Mouse (Mus musculus): ENCODE results near the gene Npas3. TPM values are rescaled to one million over a fixed set of nuclear protein-coding genes. Genes with fewer than 3 reads are reported as not detected.
A peak's percentile ranks its signal among the peaks of the same experiment; 100 is the strongest.

Npas3 gene
- polyA plus RNA-seq, 1 experiment from 2014 or later = 12.2 TPM

GRCm38 (mm10) chr12:53882863-53883262 lies 634.4 kb downstream of the Npas3 start:
- 85% methylated on average over 8 of the region's 8 CpGs for WGBS
- Histone ChIP-seq H3K4me1 (replicated peaks) (no peaks in the 10 kb centered on the region), H3K9me3 (no peaks in the 10 kb centered on the region), H3K36me3 (no peaks in the 10 kb centered on the region), H3K27me3 (ENCODE audit: insufficient read depth, poor library complexity, severe bottlenecking) (no peaks in the 10 kb centered on the region), H3K27ac (no peak overlapping the region), H3K4me3 (no peak overlapping the region)
- DNase-seq (ENCODE audit: low spot score) = no peak

- WGBS = 66% methylated on average over 4 of the region's 4 CpGs
Measured at GRCm38 (mm10) chr12:53888624-53889023, 640.1 kb downstream of the Npas3 start.

GRCm38 (mm10) chr12:53895909-53896308 lies 647.4 kb downstream of the Npas3 start:
- Histone ChIP-seq H3K4me1 (replicated peaks) (no peaks in the 10 kb centered on the region), H3K27ac (no peak overlapping the region), H3K9me3 (no peaks in the 10 kb centered on the region), H3K36me3 (no peaks in the 10 kb centered on the region), H3K4me3 (no peak overlapping the region), H3K27me3 (ENCODE audit: insufficient read depth, poor library complexity, severe bottlenecking) (no peaks in the 10 kb centered on the region)
- DNase-seq (ENCODE audit: low spot score) = no peak
- WGBS = 95% methylated on average over 5 of the region's 5 CpGs

More at GRCm38 (mm10) chr12:53888624-53889023, 640.1 kb downstream of the Npas3 start:
- DNase-seq (ENCODE audit: low spot score) = no peak
- H3K9me3 ChIP-seq = no peaks in the 10 kb centered on the region
- no peaks in the 10 kb centered on the region for H3K36me3 ChIP-seq
- H3K4me3 ChIP-seq = no peak overlapping the region
- H3K4me1 ChIP-seq (replicated peaks) = 0 out of 2 replicates have a peak, but pooled peaks cover 4% of the 10 kb centered on the region
- H3K27ac ChIP-seq = no peak overlapping the region
- no peaks in the 10 kb centered on the region for H3K27me3 ChIP-seq (ENCODE audit: insufficient read depth, poor library complexity, severe bottlenecking)

- no peak overlapping the region for H3K4me3 ChIP-seq
- H3K9me3 ChIP-seq = no peaks in the 10 kb centered on the region
- H3K36me3 ChIP-seq = no peaks in the 10 kb centered on the region
- no peak overlapping the region for H3K27ac ChIP-seq
- H3K27me3 ChIP-seq (ENCODE audit: insufficient read depth, poor library complexity, severe bottlenecking) = no peaks in the 10 kb centered on the region
- WGBS = 80% methylated on average over 8 of the region's 8 CpGs
- peaks cover 5% of the 10 kb centered on the region; the same call in 1 of the 2 replicates for H3K4me1 ChIP-seq (replicated peaks)
- DNase-seq (ENCODE audit: low spot score) = no peak
Measured at GRCm38 (mm10) chr12:53908761-53909160, 660.3 kb downstream of the Npas3 start.

GRCm38 (mm10) chr12:53910192-53910591 lies 661.7 kb downstream of the Npas3 start:
- no peak overlapping the region for H3K4me3 ChIP-seq
- WGBS = 87% methylated on average over 2 of the region's 2 CpGs
- H3K36me3 ChIP-seq = no peaks in the 10 kb centered on the region
- H3K9me3 ChIP-seq = no peaks in the 10 kb centered on the region
- no peak overlapping the region for H3K27ac ChIP-seq
- peaks cover 15% of the 10 kb centered on the region for H3K4me1 ChIP-seq (replicated peaks)
- H3K27me3 ChIP-seq (ENCODE audit: insufficient read depth, poor library complexity, severe bottlenecking) = no peaks in the 10 kb centered on the region
- no peak for DNase-seq (ENCODE audit: low spot score)

- Histone ChIP-seq H3K4me1 (replicated peaks) (peaks cover 44% of the 10 kb centered on the region), H3K9me3 (no peaks in the 10 kb centered on the region), H3K36me3 (no peaks in the 10 kb centered on the region), H3K4me3 (no peak overlapping the region), H3K27ac (no peak overlapping the region), H3K27me3 (ENCODE audit: insufficient read depth, poor library complexity, severe bottlenecking) (no peaks in the 10 kb centered on the region)
- WGBS = 87% methylated on average over 7 of the region's 7 CpGs
- DNase-seq (ENCODE audit: low spot score) = no peak
Measured at GRCm38 (mm10) chr12:53922153-53922552, 673.7 kb downstream of the Npas3 start.

GRCm38 (mm10) chr12:53948826-53949225 lies 700.3 kb downstream of the Npas3 start:
- Histone ChIP-seq H3K9me3 (no peaks in the 10 kb centered on the region), H3K36me3 (no peaks in the 10 kb centered on the region), H3K4me1 (replicated peaks) (peaks cover 23% of the 10 kb centered on the region), H3K27ac (no peak overlapping the region; the same call in 1 of the 2 replicates), H3K4me3 (no peak overlapping the region), H3K27me3 (ENCODE audit: insufficient read depth, poor library complexity, severe bottlenecking) (0 out of 2 replicates have a peak, but pooled peaks cover 2% of the 10 kb centered on the region)
- 47% methylated on average over 2 of the region's 2 CpGs for WGBS
- no peak for DNase-seq (ENCODE audit: low spot score)

GRCm38 (mm10) chr12:53962004-53962403 lies 713.5 kb downstream of the Npas3 start:
- H3K9me3 ChIP-seq = no peaks in the 10 kb centered on the region
- no peaks in the 10 kb centered on the region for H3K36me3 ChIP-seq
- H3K27me3 ChIP-seq (ENCODE audit: insufficient read depth, poor library complexity, severe bottlenecking) = no peaks in the 10 kb centered on the region
- WGBS = 49% methylated on average over 7 of the region's 7 CpGs
- H3K4me1 ChIP-seq (replicated peaks) = peaks cover 18% of the 10 kb centered on the region
- H3K4me3 ChIP-seq = no peak overlapping the region
- peak; percentile 12 for DNase-seq (ENCODE audit: low spot score)
- no peak overlapping the region for H3K27ac ChIP-seq

GRCm38 (mm10) chr12:53963534-53963933 lies 715.1 kb downstream of the Npas3 start:
- Histone ChIP-seq H3K4me3 (no peak overlapping the region), H3K36me3 (no peaks in the 10 kb centered on the region), H3K27ac (no peak overlapping the region), H3K27me3 (ENCODE audit: insufficient read depth, poor library complexity, severe bottlenecking) (no peaks in the 10 kb centered on the region), H3K4me1 (replicated peaks) (peaks cover 18% of the 10 kb centered on the region), H3K9me3 (no peaks in the 10 kb centered on the region)
- WGBS = 86% methylated on average over 5 of the region's 5 CpGs
- no peak for DNase-seq (ENCODE audit: low spot score)

- no peak for DNase-seq (ENCODE audit: low spot score)
- Histone ChIP-seq H3K4me3 (no peak overlapping the region), H3K9me3 (no peaks in the 10 kb centered on the region), H3K4me1 (replicated peaks) (peaks cover 13% of the 10 kb centered on the region), H3K36me3 (no peaks in the 10 kb centered on the region), H3K27me3 (ENCODE audit: insufficient read depth, poor library complexity, severe bottlenecking) (no peaks in the 10 kb centered on the region), H3K27ac (no peak overlapping the region)
- WGBS = 92% methylated on average over 10 of the region's 10 CpGs
Measured at GRCm38 (mm10) chr12:53969378-53970174, 721.1 kb downstream of the Npas3 start.

GRCm38 (mm10) chr12:53970721-53971120 lies 722.2 kb downstream of the Npas3 start:
- 93% methylated on average over 7 of the region's 7 CpGs for WGBS
- Histone ChIP-seq H3K4me3 (no peak overlapping the region), H3K36me3 (no peaks in the 10 kb centered on the region), H3K4me1 (replicated peaks) (peaks cover 17% of the 10 kb centered on the region), H3K9me3 (no peaks in the 10 kb centered on the region), H3K27me3 (ENCODE audit: insufficient read depth, poor library complexity, severe bottlenecking) (no peaks in the 10 kb centered on the region), H3K27ac (no peak overlapping the region)
- no peak for DNase-seq (ENCODE audit: low spot score)

- Histone ChIP-seq H3K36me3 (no peaks in the 10 kb centered on the region), H3K27ac (no peak overlapping the region), H3K4me1 (replicated peaks) (peaks cover 38% of the 10 kb centered on the region), H3K4me3 (no peak overlapping the region), H3K9me3 (no peaks in the 10 kb centered on the region), H3K27me3 (ENCODE audit: insufficient read depth, poor library complexity, severe bottlenecking) (no peaks in the 10 kb centered on the region)
- DNase-seq (ENCODE audit: low spot score) = no peak
- WGBS = 78% methylated on average over 6 of the region's 6 CpGs
Measured at GRCm38 (mm10) chr12:53973414-53973813, 724.9 kb downstream of the Npas3 start.

GRCm38 (mm10) chr12:53981575-53982507 lies 733.4 kb downstream of the Npas3 start:
- no peaks in the 10 kb centered on the region for H3K36me3 ChIP-seq
- 71% methylated on average over 9 of the region's 9 CpGs for WGBS
- peaks cover 28% of the 10 kb centered on the region for H3K4me1 ChIP-seq (replicated peaks)
- no peaks in the 10 kb centered on the region for H3K9me3 ChIP-seq
- DNase-seq (ENCODE audit: low spot score) = no peak
- H3K27ac ChIP-seq = peak overlapping the region; percentile 35
- no peaks in the 10 kb centered on the region for H3K27me3 ChIP-seq (ENCODE audit: insufficient read depth, poor library complexity, severe bottlenecking)
- H3K4me3 ChIP-seq = no peak overlapping the region
